Mouse (Mus musculus) megakaryocyte, embryonic 14.5 days (primary cell): Measurements from ENCODE around the gene Anxa5.

Experiments
- FLI1 ChIP-seq: IDR thresholded peaks from 2 replicates; pipeline ENCODE4 v1.6.1; 2012; ENCODE audit warnings: low read length, inconsistent platforms, mixed read lengths
- GATA1 ChIP-seq: IDR thresholded peaks from 3 replicates; pipeline ENCODE4 v1.6.1; 2012; ENCODE audit warnings: mixed read lengths, low read length, inconsistent platforms, borderline replicate concordance

DNA sequence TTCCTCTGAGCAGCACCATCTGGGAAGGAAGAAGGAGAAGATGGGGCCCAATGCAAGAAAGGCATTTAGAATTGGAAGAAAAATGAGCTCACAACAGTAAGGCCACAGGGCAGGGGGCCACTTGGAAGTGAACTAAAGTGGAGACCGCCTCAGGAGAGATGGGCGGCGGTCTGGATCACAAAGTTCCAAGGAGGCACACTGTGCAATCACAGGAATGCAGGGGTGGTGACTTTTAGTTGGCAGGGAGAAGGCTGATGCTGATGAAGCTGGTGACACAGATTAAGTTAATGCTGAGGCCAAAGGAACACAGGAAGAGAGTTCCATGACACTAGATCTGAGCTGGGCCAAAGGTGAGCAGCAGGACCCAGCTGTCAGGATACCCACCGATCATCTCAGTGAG, 35.4 kb downstream of the Anxa5 start:
- no peak for TF ChIP-seq FLI1
- TF ChIP-seq GATA1: no peak
